Mouse (Mus musculus): ENCODE results near the gene Ola1. TPM values are rescaled to one million over a fixed set of nuclear protein-coding genes. Genes with fewer than 3 reads are reported as not detected.

Gene Ola1
- total RNA-seq, 2 experiments from 2014 or later: 96.9 to 102 TPM

GRCm38 (mm10) chr2:73080084-73080483 lies 138.6 kb downstream of the Ola1 start:
- Histone ChIP-seq H3K27ac (no peak overlapping the region), H3K4me3 (no peak overlapping the region)
- no peak for TF ChIP-seq CTCF (IDR thresholded peaks at IDR 0.05)
- no peak for DNase-seq (ENCODE audit: extremely low spot score in 1 of 2, low spot score in 2 of 2)
- intact Hi-C loops (cut with DNase I): no loop called here

GRCm38 (mm10) chr2:73079311-73079710 lies 139.4 kb downstream of the Ola1 start:
- no peak for DNase-seq (ENCODE audit: extremely low spot score in 1 of 2, low spot score in 2 of 2)
- no peak for TF ChIP-seq CTCF (IDR thresholded peaks at IDR 0.05)
- intact Hi-C loops (cut with DNase I): loop anchor here (10.0 kb wide), 1 partner anchor 445 kb away; no protein-coding TSS in a partner anchor
- H3K4me3 ChIP-seq: no peak overlapping the region
- H3K27ac ChIP-seq: no peak overlapping the region

GRCm38 (mm10) chr2:73073811-73074472 lies 144.8 kb downstream of the Ola1 start:
- Histone ChIP-seq H3K4me3 (no peak overlapping the region), H3K27ac (no peak overlapping the region)
- TF ChIP-seq CTCF (IDR thresholded peaks at IDR 0.05): no peak
- intact Hi-C loops (cut with DNase I): loop anchor here (10.0 kb wide), 1 partner anchor 439 kb away; no protein-coding TSS in a partner anchor
- DNase-seq (ENCODE audit: extremely low spot score in 1 of 2, low spot score in 2 of 2): no peak

GRCm38 (mm10) chr2:73071201-73071600 lies 147.5 kb downstream of the Ola1 start:
- intact Hi-C loops (cut with DNase I): loop anchor here (10.0 kb wide), 1 partner anchor 436 kb away; no protein-coding TSS in a partner anchor
- TF ChIP-seq CTCF (IDR thresholded peaks at IDR 0.05): no peak
- no peak overlapping the region for H3K27ac ChIP-seq
- no peak for DNase-seq (ENCODE audit: extremely low spot score in 1 of 2, low spot score in 2 of 2)
- no peak overlapping the region for H3K4me3 ChIP-seq

- TF ChIP-seq CTCF (IDR thresholded peaks at IDR 0.05): no peak
- Histone ChIP-seq H3K27ac (no peak overlapping the region), H3K4me3 (no peak overlapping the region)
- no peak for DNase-seq (ENCODE audit: extremely low spot score in 1 of 2, low spot score in 2 of 2)
- intact Hi-C loops (cut with DNase I): loop anchor here (10.0 kb wide), 1 partner anchor 436 kb away; no protein-coding TSS in a partner anchor
These were observed 148.2 kb downstream of the Ola1 start for GRCm38 (mm10) chr2:73070449-73071076.

GRCm38 (mm10) chr2:73069223-73069825 lies 149.4 kb downstream of the Ola1 start:
- Histone ChIP-seq H3K27ac (no peak overlapping the region), H3K4me3 (no peak overlapping the region)
- DNase-seq (ENCODE audit: extremely low spot score in 1 of 2, low spot score in 2 of 2): no peak
- intact Hi-C loops (cut with DNase I): loop anchor here (5.0 kb wide), 1 partner anchor 552 kb away; no protein-coding TSS in a partner anchor
- TF ChIP-seq CTCF (IDR thresholded peaks at IDR 0.05): no peak

- TF ChIP-seq CTCF (IDR thresholded peaks at IDR 0.05): peak; percentile 15
- intact Hi-C loops (cut with DNase I): loop anchor here (5.0 kb wide), 1 partner anchor 549 kb away; no protein-coding TSS in a partner anchor
- Histone ChIP-seq H3K4me3 (no peak overlapping the region), H3K27ac (no peak overlapping the region)
- DNase-seq (ENCODE audit: extremely low spot score in 1 of 2, low spot score in 2 of 2): no peak
These were observed 152.2 kb downstream of the Ola1 start for GRCm38 (mm10) chr2:73066307-73067167.

- no peak for DNase-seq (ENCODE audit: extremely low spot score in 1 of 2, low spot score in 2 of 2)
- no peak; the same call in 1 of the 2 replicates for TF ChIP-seq CTCF (IDR thresholded peaks at IDR 0.05)
- Histone ChIP-seq H3K4me3 (no peak overlapping the region), H3K27ac (no peak overlapping the region)
- intact Hi-C loops (cut with DNase I): no loop called here
These were observed 154.7 kb downstream of the Ola1 start for GRCm38 (mm10) chr2:73063911-73064619.

GRCm38 (mm10) chr2:73060259-73060585 lies 158.5 kb downstream of the Ola1 start:
- TF ChIP-seq CTCF (IDR thresholded peaks at IDR 0.05): no peak; the same call in 1 of the 2 replicates
- intact Hi-C loops (cut with DNase I): loop anchor here (2.0 kb wide), 1 partner anchor 79 kb away; the partner anchor contains the start of gene Sp3
- Histone ChIP-seq H3K4me3 (no peak overlapping the region), H3K27ac (no peak overlapping the region)
- DNase-seq (ENCODE audit: extremely low spot score in 1 of 2, low spot score in 2 of 2): no peak

- peak; percentile 55 for TF ChIP-seq CTCF (IDR thresholded peaks at IDR 0.05)
- intact Hi-C loops (cut with DNase I): loop anchor here (2.0 kb wide), 1 partner anchor 79 kb away; the partner anchor contains the start of gene Sp3
- Histone ChIP-seq H3K27ac (no peak overlapping the region), H3K4me3 (no peak overlapping the region)
- no peak for DNase-seq (ENCODE audit: extremely low spot score in 1 of 2, low spot score in 2 of 2)
These were observed 159.0 kb downstream of the Ola1 start for GRCm38 (mm10) chr2:73059550-73060258.

Data from left cerebral cortex, adult 2 months (tissue).